Mouse (Mus musculus): ENCODE data around the gene Daam1. TPM values are rescaled to one million over a fixed set of nuclear protein-coding genes. Genes with fewer than 3 reads are reported as not detected.
A peak's percentile ranks its signal among the peaks of the same experiment; 100 is the strongest.

The Daam1 gene
- polyA plus RNA-seq, 1 experiment from 2014 or later: 21.6 TPM

GRCm38 (mm10) chr12:71848037-71848776, 17.3 kb downstream of the Daam1 start:
- Histone ChIP-seq H3K9ac (ENCODE audit: low read length) (no peak overlapping the region; the same call in 1 of the 2 replicates), H3K27me3 (ENCODE audit: control insufficient read depth, insufficient read depth, low read length) (no peaks in the 10 kb centered on the region), H3K27ac (ENCODE audit: low read length) (0 out of 2 replicates have a peak overlapping the region, but pooled peaks have one; percentile 9), H3K4me1 (ENCODE audit: control insufficient read depth, insufficient read depth, low read length) (peaks cover 34% of the 10 kb centered on the region), H3K4me2 (ENCODE audit: low read depth, low read length) (no peak overlapping the region), H3K9me3 (replicated peaks; ENCODE audit: control insufficient read depth, low read length) (no peaks in the 10 kb centered on the region), H3K36me3 (ENCODE audit: control insufficient read depth, insufficient read depth) (no peaks in the 10 kb centered on the region; the same call in 1 of the 2 replicates), H3K4me3 (ENCODE audit: low read length) (no peak overlapping the region)
- ATAC-seq (replicated peaks; ENCODE audit: extremely low read depth, insufficient read depth, low FRiP score): no peak
- 35% methylated on average over 5 of the region's 5 CpGs for WGBS

- Histone ChIP-seq H3K4me1 (ENCODE audit: control insufficient read depth, insufficient read depth, low read length) (peaks cover 39% of the 10 kb centered on the region), H3K27ac (ENCODE audit: low read length) (peak overlapping the region; percentile 42; the same call in 1 of the 2 replicates), H3K4me3 (ENCODE audit: low read length) (no peak overlapping the region), H3K4me2 (ENCODE audit: low read depth, low read length) (no peak overlapping the region), H3K9me3 (replicated peaks; ENCODE audit: control insufficient read depth, low read length) (no peaks in the 10 kb centered on the region), H3K36me3 (ENCODE audit: control insufficient read depth, insufficient read depth) (no peaks in the 10 kb centered on the region; the same call in 1 of the 2 replicates), H3K27me3 (ENCODE audit: control insufficient read depth, insufficient read depth, low read length) (no peaks in the 10 kb centered on the region), H3K9ac (ENCODE audit: low read length) (no peak overlapping the region)
- no peak for ATAC-seq (replicated peaks; ENCODE audit: extremely low read depth, insufficient read depth, low FRiP score)
- 88% methylated on average over 7 of the region's 7 CpGs for WGBS
Observed at GRCm38 (mm10) chr12:71849051-71849450, 18.2 kb downstream of the Daam1 start.

- 73% methylated on average over 5 of the region's 5 CpGs for WGBS
- H3K27me3 ChIP-seq (ENCODE audit: control insufficient read depth, insufficient read depth, low read length): no peaks in the 10 kb centered on the region
- H3K4me1 ChIP-seq (ENCODE audit: control insufficient read depth, insufficient read depth, low read length): peaks cover 48% of the 10 kb centered on the region
- no peak for ATAC-seq (replicated peaks; ENCODE audit: extremely low read depth, insufficient read depth, low FRiP score)
- H3K4me2 ChIP-seq (ENCODE audit: low read depth, low read length): no peak overlapping the region
- H3K36me3 ChIP-seq (ENCODE audit: control insufficient read depth, insufficient read depth): no peaks in the 10 kb centered on the region; the same call in 1 of the 2 replicates
- H3K9me3 ChIP-seq (replicated peaks; ENCODE audit: control insufficient read depth, low read length): no peaks in the 10 kb centered on the region
- H3K27ac ChIP-seq (ENCODE audit: low read length): peak overlapping the region; percentile 54; the same call in 1 of the 2 replicates
- H3K4me3 ChIP-seq (ENCODE audit: low read length): no peak overlapping the region
- no peak overlapping the region for H3K9ac ChIP-seq (ENCODE audit: low read length)
Observed at GRCm38 (mm10) chr12:71850135-71850534, 19.3 kb downstream of the Daam1 start.

- ATAC-seq (replicated peaks; ENCODE audit: extremely low read depth, insufficient read depth, low FRiP score): no peak
- Histone ChIP-seq H3K4me3 (ENCODE audit: low read length) (no peak overlapping the region), H3K27me3 (ENCODE audit: control insufficient read depth, insufficient read depth, low read length) (no peaks in the 10 kb centered on the region), H3K4me2 (ENCODE audit: low read depth, low read length) (no peak overlapping the region), H3K27ac (ENCODE audit: low read length) (no peak overlapping the region), H3K9me3 (replicated peaks; ENCODE audit: control insufficient read depth, low read length) (no peaks in the 10 kb centered on the region), H3K4me1 (ENCODE audit: control insufficient read depth, insufficient read depth, low read length) (peaks cover 67% of the 10 kb centered on the region), H3K9ac (ENCODE audit: low read length) (no peak overlapping the region), H3K36me3 (ENCODE audit: control insufficient read depth, insufficient read depth) (no peaks in the 10 kb centered on the region; the same call in 1 of the 2 replicates)
- WGBS: 51% methylated on average over 7 of the region's 7 CpGs
Observed at GRCm38 (mm10) chr12:71852678-71853077, 21.8 kb downstream of the Daam1 start.

GRCm38 (mm10) chr12:71853694-71854093, 22.8 kb downstream of the Daam1 start:
- Histone ChIP-seq H3K27me3 (ENCODE audit: control insufficient read depth, insufficient read depth, low read length) (no peaks in the 10 kb centered on the region), H3K4me2 (ENCODE audit: low read depth, low read length) (no peak overlapping the region), H3K27ac (ENCODE audit: low read length) (peak overlapping the region; percentile 83), H3K4me3 (ENCODE audit: low read length) (no peak overlapping the region), H3K9ac (ENCODE audit: low read length) (0 out of 2 replicates have a peak overlapping the region, but pooled peaks have one; percentile 40), H3K4me1 (ENCODE audit: control insufficient read depth, insufficient read depth, low read length) (peaks cover 70% of the 10 kb centered on the region), H3K36me3 (ENCODE audit: control insufficient read depth, insufficient read depth) (no peaks in the 10 kb centered on the region; the same call in 1 of the 2 replicates), H3K9me3 (replicated peaks; ENCODE audit: control insufficient read depth, low read length) (no peaks in the 10 kb centered on the region)
- 31% methylated on average over 3 of the region's 3 CpGs for WGBS
- ATAC-seq (replicated peaks; ENCODE audit: extremely low read depth, insufficient read depth, low FRiP score): no peak; the same call in 1 of the 2 replicates

GRCm38 (mm10) chr12:71854191-71854590, 23.3 kb downstream of the Daam1 start:
- Histone ChIP-seq H3K36me3 (ENCODE audit: control insufficient read depth, insufficient read depth) (no peaks in the 10 kb centered on the region; the same call in 1 of the 2 replicates), H3K4me1 (ENCODE audit: control insufficient read depth, insufficient read depth, low read length) (peaks cover 70% of the 10 kb centered on the region), H3K27ac (ENCODE audit: low read length) (peak overlapping the region; percentile 83), H3K9me3 (replicated peaks; ENCODE audit: control insufficient read depth, low read length) (no peaks in the 10 kb centered on the region), H3K9ac (ENCODE audit: low read length) (no peak overlapping the region), H3K4me3 (ENCODE audit: low read length) (no peak overlapping the region), H3K27me3 (ENCODE audit: control insufficient read depth, insufficient read depth, low read length) (no peaks in the 10 kb centered on the region), H3K4me2 (ENCODE audit: low read depth, low read length) (peak overlapping the region; percentile 6; the same call in 1 of the 2 replicates)
- ATAC-seq (replicated peaks; ENCODE audit: extremely low read depth, insufficient read depth, low FRiP score): no peak
- WGBS: 65% methylated on average over 6 of the region's 6 CpGs

- 20% methylated on average over 10 of the region's 10 CpGs for WGBS
- Histone ChIP-seq H3K4me2 (ENCODE audit: low read depth, low read length) (peak overlapping the region; percentile 37), H3K9me3 (replicated peaks; ENCODE audit: control insufficient read depth, low read length) (no peaks in the 10 kb centered on the region), H3K9ac (ENCODE audit: low read length) (peak overlapping the region; percentile 56), H3K36me3 (ENCODE audit: control insufficient read depth, insufficient read depth) (0 out of 2 replicates have a peak, but pooled peaks cover 3% of the 10 kb centered on the region), H3K27me3 (ENCODE audit: control insufficient read depth, insufficient read depth, low read length) (no peaks in the 10 kb centered on the region), H3K4me3 (ENCODE audit: low read length) (no peak overlapping the region; the same call in 1 of the 2 replicates), H3K4me1 (ENCODE audit: control insufficient read depth, insufficient read depth, low read length) (peaks cover 77% of the 10 kb centered on the region), H3K27ac (ENCODE audit: low read length) (peak overlapping the region; percentile 83)
- ATAC-seq (replicated peaks; ENCODE audit: extremely low read depth, insufficient read depth, low FRiP score): peak; percentile 65
Observed at GRCm38 (mm10) chr12:71855730-71856479, 25.0 kb downstream of the Daam1 start.

GRCm38 (mm10) chr12:71856480-71856754, 25.5 kb downstream of the Daam1 start:
- H3K9ac ChIP-seq (ENCODE audit: low read length): peak overlapping the region; percentile 56
- peak overlapping the region; percentile 83 for H3K27ac ChIP-seq (ENCODE audit: low read length)
- H3K4me3 ChIP-seq (ENCODE audit: low read length): no peak overlapping the region

GRCm38 (mm10) chr12:71859096-71859495, 28.2 kb downstream of the Daam1 start:
- Histone ChIP-seq H3K27me3 (ENCODE audit: control insufficient read depth, insufficient read depth, low read length) (no peaks in the 10 kb centered on the region), H3K4me1 (ENCODE audit: control insufficient read depth, insufficient read depth, low read length) (peaks cover 87% of the 10 kb centered on the region), H3K9ac (ENCODE audit: low read length) (0 out of 2 replicates have a peak overlapping the region, but pooled peaks have one; percentile 1), H3K4me2 (ENCODE audit: low read depth, low read length) (no peak overlapping the region), H3K4me3 (ENCODE audit: low read length) (no peak overlapping the region), H3K9me3 (replicated peaks; ENCODE audit: control insufficient read depth, low read length) (no peaks in the 10 kb centered on the region), H3K27ac (ENCODE audit: low read length) (peak overlapping the region; percentile 12), H3K36me3 (ENCODE audit: control insufficient read depth, insufficient read depth) (0 out of 2 replicates have a peak, but pooled peaks cover 8% of the 10 kb centered on the region)
- no peak for ATAC-seq (replicated peaks; ENCODE audit: extremely low read depth, insufficient read depth, low FRiP score)
- whole genome bisulfite sequencing: 22% methylated on average over 5 of the region's 5 CpGs

More at GRCm38 (mm10) chr12:71856480-71856754, 25.5 kb downstream of the Daam1 start:
- Histone ChIP-seq H3K4me2 (ENCODE audit: low read depth, low read length) (peak overlapping the region; percentile 37; the same call in 1 of the 2 replicates), H3K27me3 (ENCODE audit: control insufficient read depth, insufficient read depth, low read length) (no peaks in the 10 kb centered on the region), H3K36me3 (ENCODE audit: control insufficient read depth, insufficient read depth) (0 out of 2 replicates have a peak, but pooled peaks cover 7% of the 10 kb centered on the region), H3K4me1 (ENCODE audit: control insufficient read depth, insufficient read depth, low read length) (peaks cover 79% of the 10 kb centered on the region), H3K9me3 (replicated peaks; ENCODE audit: control insufficient read depth, low read length) (no peaks in the 10 kb centered on the region)
- no peak for ATAC-seq (replicated peaks; ENCODE audit: extremely low read depth, insufficient read depth, low FRiP score)

All from heart, embryonic 16.5 days (tissue).